Mouse (Mus musculus): ENCODE data around the gene Icam5.

DNA sequence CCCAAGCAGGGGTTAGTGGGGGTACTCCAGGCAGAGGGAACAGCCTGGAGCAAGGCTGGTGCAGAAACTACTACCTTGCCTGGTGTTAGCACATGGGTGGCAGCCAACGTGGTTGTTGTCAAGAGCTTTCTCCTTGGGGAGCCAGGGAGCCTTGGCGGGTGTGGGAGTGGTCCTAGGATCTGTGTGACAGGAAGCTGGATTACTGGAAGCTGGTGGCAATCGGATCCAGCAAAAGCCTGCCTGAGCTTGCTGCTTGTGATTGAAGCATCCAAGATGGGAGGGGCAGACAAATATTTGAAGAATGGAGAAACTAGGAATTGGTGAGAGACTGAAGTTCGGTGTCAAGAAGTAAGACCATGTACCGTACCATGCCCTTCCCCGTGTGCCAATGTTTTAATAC is 9.6 kb upstream of the Icam5 start:
- TF ChIP-seq POLR2A (IDR thresholded peaks at IDR 0.05; ENCODE audit: low read depth, low read length) (no peak), CTCF (conservative IDR thresholded peaks at IDR 0.05; ENCODE audit: insufficient read depth, insufficient read length, low read depth, low read length) (no peak)
